Mouse (Mus musculus) heart, embryonic 16.5 days (tissue): Measurements from ENCODE around the gene Prima1. TPM values are rescaled to one million over a fixed set of nuclear protein-coding genes. Genes with fewer than 3 reads are reported as not detected.

Experiments used
- ATAC-seq: fragments of 200-750 bp; cut with Nextera tagmentation; replicated peaks from 2 replicates; pipeline ENCODE4 v1.8.0; 2017; ENCODE audit warnings: moderate number of reproducible peaks; ENCODE audit not compliant: insufficient read depth, low FRiP score; ENCODE audit errors: extremely low read depth
- H3K27ac ChIP-seq: fragments of 300-500 bp; sonication (generic); 2 replicates; pipeline ENCODE4 v1.5.1; 2014; ENCODE audit warnings: mild to moderate bottlenecking, low read length, control low read depth, moderate library complexity
- H3K27me3 ChIP-seq: fragments of 300-500 bp; sonication (generic); 2 replicates; pipeline ENCODE4 v1.6.1; 2014; ENCODE audit warnings: low read length, mixed read lengths; ENCODE audit not compliant: control insufficient read depth, insufficient read depth
- H3K36me3 ChIP-seq: fragments of 300-500 bp; sonication (generic); 2 replicates; pipeline ENCODE4 v1.6.1; 2014; ENCODE audit not compliant: control insufficient read depth, insufficient read depth
- H3K4me1 ChIP-seq: fragments of 300-500 bp; sonication (generic); 2 replicates; pipeline ENCODE4 v1.6.1; 2014; ENCODE audit warnings: low read length, mixed read lengths; ENCODE audit not compliant: control insufficient read depth, insufficient read depth
- H3K4me2 ChIP-seq: fragments of 300-500 bp; sonication (generic); 2 replicates; pipeline ENCODE4 v1.6.1; 2014; ENCODE audit warnings: low read depth, mild to moderate bottlenecking, control low read depth, low read length
- H3K4me3 ChIP-seq: fragments of 300-500 bp; sonication (generic); 2 replicates; pipeline ENCODE4 v1.5.1; 2014; ENCODE audit warnings: mild to moderate bottlenecking, control low read depth, low read length
- H3K9ac ChIP-seq: fragments of 300-500 bp; sonication (generic); 2 replicates; pipeline ENCODE4 v1.6.1; 2014; ENCODE audit warnings: low read length, control low read depth
- H3K9me3 ChIP-seq: fragments of 300-500 bp; sonication (generic); replicated peaks from 2 replicates; pipeline ENCODE4 v1.6.1; 2016; ENCODE audit warnings: low read length; ENCODE audit not compliant: control insufficient read depth
- WGBS: fragments of 180-500 bp; shearing (Covaris S2); extraction: QIAGEN DNeasy Blood & Tissue Kit; methylation state at CpG from one replicate; pipeline ENCODE4 v1.1.7; 2014; 5-methylcytosine and 5-hydroxymethylcytosine counted together
- polyA plus RNA-seq: library from polyadenylated mRNA; unstranded; fragments of >200 nt; fragmentation: Nextera tagmentation; extraction: Ambion mirVana; gene quantifications from 2 replicates; pipeline ENCODE4 v1.2.1, GENCODE M21; 2015

Gene Prima1
- polyA plus RNA-seq, 1 experiment from 2014 or later: 0.17 TPM

- Histone ChIP-seq H3K4me3 (no peak overlapping the region), H3K27ac (no peak overlapping the region), H3K9ac (no peak overlapping the region), H3K9me3 (no peaks in the 10 kb centered on the region), H3K4me2 (no peak overlapping the region), H3K4me1 (peaks cover 3% of the 10 kb centered on the region; the same call in 1 of the 2 replicates), H3K36me3 (no peaks in the 10 kb centered on the region), H3K27me3 (no peaks in the 10 kb centered on the region)
- ATAC-seq: no peak
- WGBS: 64% methylated on average over 2 of the region's 2 CpGs
Measured at GRCm38 (mm10) chr12:103154927-103155326, 87.0 kb downstream of the Prima1 start.

- no peak overlapping the region for H3K4me3 ChIP-seq
- no peaks in the 10 kb centered on the region for H3K27me3 ChIP-seq
- H3K9ac ChIP-seq: no peak overlapping the region
- WGBS: 64% methylated on average over 2 of the region's 2 CpGs
- H3K36me3 ChIP-seq: no peaks in the 10 kb centered on the region
- no peak for ATAC-seq
- no peaks in the 10 kb centered on the region for H3K4me1 ChIP-seq
- no peak overlapping the region for H3K27ac ChIP-seq
- no peak overlapping the region for H3K4me2 ChIP-seq
- H3K9me3 ChIP-seq: peaks cover 8% of the 10 kb centered on the region
Measured at GRCm38 (mm10) chr12:103150247-103150646, 91.7 kb downstream of the Prima1 start.

Other genes starting within 250 kb of the Prima1 start
- gene Fam181a, start 68.8 kb upstream of the Prima1 start, polyA plus RNA-seq: not detected in 2 replicates
- gene Asb2, start 113.9 kb upstream of the Prima1 start, polyA plus RNA-seq: 253 and 264 TPM in 2 replicates
- 9.9 and 11.7 TPM in 2 replicates for gene Otub2, start 146.5 kb upstream of the Prima1 start, polyA plus RNA-seq
- gene 9330161L09Rik, start 165.7 kb upstream of the Prima1 start, polyA plus RNA-seq: 0.15 and 0.38 TPM in 2 replicates
- 59.7 and 66.9 TPM in 2 replicates for gene Ddx24, start 183.7 kb upstream of the Prima1 start, polyA plus RNA-seq
- gene Ifi27, start 192.1 kb upstream of the Prima1 start, polyA plus RNA-seq: 43.2 and 48.3 TPM in 2 replicates
- gene Ifi27l2a, start 201.5 kb upstream of the Prima1 start, polyA plus RNA-seq: 11.6 and 17.8 TPM in 2 replicates
- 0.17 and 0.38 TPM in 2 replicates for gene Ifi27l2b, start 215.1 kb upstream of the Prima1 start, polyA plus RNA-seq